Mouse (Mus musculus): ENCODE results near the gene Cd69. TPM values are rescaled to one million over a fixed set of nuclear protein-coding genes. Genes with fewer than 3 reads are reported as not detected.

Gene Cd69
- total RNA-seq, 2 experiments from 2014 or later = not detected

DNA sequence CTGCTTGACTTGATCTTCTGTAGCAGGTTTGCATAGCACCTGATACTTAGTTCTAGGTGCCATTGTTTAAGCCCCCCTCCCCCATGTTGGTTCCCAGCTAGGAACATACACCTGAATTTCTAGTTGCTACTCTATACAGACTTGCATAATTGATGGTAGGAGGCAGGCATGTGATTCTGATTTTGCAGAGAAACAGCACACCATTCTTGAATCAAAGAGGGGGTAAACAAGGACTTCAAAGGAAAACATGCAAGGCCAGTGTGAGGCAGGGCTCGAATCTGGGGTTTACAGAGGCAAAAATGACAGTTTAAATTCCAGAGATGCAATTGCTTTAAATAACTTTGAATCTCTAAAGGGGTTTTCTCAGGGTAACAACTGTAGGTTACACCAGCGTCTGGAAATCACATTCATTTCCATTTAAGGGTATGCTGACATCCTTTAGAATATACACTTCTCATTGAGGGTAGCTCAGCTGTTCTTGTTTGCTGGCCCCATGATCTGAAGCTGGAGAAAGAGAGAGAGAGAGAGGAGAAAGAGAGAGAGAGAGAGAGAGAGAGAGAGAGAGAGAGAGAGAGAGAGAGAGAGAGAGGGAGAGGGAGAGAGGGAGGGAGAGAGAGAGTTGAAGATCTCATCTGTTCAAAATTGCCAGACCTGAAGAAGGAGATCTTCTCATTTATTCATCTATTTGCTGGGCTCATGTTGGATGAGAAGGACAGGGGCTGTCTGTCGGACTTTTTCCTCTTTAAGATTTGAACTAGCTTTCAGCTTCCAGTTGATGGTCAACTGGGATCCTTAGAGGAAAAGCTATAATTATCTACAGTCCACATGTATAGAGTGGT, 46.1 kb downstream of the Cd69 start:
- no peak for DNase-seq (ENCODE audit: low spot score in 2 of 2)

DNA sequence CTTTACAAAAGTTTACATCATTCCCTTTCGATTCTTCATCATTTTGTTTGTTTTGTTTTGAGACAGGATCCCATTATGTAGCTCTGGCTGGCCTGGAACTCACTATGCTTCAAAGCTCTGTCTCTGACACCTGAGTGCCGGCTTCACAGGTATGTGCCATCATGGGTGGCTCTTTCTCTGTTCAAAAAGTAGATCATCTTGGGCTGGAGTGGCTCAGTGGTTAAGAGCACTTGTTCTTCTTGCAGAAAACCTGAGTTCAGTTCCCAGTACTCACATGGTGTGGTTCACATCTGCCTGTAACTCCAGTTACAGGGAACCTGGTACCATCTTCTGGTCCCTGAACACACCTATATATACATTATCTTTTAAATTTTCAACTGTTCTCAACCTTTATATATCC, 50.2 kb downstream of the Cd69 start:
- no peak for DNase-seq (ENCODE audit: low spot score in 2 of 2)

DNA sequence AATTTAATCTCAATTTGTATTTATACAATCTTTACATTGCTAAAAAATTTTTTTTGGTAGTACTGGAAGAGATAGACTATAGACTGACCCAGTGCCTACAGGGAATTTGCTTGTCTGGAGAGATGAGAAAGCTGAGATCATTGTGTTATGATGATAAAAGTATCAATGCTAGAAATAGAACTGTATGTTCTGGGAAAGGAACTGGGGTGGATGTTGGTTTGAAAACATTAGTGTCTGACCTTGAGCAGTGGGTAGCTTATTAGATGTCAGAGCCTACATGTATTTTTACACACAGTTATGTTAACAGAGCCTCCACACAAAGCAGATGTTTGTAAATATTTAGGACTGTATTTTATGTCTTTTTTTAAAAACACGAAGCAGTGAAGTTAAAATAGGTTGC, 51.1 kb downstream of the Cd69 start:
- no peak for DNase-seq (ENCODE audit: low spot score in 2 of 2)

DNA sequence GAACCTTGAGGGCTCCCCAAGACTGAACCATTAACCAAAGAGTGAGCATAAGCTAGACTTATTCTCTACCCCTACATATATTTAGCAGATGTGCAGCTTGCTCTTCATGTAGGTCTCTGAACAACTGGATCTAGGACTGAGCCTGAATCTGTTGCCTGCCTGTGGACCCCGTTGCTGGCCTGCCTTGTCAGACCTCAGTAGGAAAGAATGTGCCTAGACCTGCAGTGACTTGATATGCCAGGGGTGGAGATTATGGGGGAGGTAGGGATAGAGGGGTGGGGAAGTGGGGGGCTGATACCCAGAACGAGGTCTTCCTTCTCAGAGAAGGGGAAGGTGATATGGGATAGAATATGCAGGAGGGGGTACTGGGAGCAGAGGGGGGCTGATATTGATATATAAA, 51.6 kb downstream of the Cd69 start:
- DNase-seq (ENCODE audit: low spot score in 2 of 2) = no peak

DNA sequence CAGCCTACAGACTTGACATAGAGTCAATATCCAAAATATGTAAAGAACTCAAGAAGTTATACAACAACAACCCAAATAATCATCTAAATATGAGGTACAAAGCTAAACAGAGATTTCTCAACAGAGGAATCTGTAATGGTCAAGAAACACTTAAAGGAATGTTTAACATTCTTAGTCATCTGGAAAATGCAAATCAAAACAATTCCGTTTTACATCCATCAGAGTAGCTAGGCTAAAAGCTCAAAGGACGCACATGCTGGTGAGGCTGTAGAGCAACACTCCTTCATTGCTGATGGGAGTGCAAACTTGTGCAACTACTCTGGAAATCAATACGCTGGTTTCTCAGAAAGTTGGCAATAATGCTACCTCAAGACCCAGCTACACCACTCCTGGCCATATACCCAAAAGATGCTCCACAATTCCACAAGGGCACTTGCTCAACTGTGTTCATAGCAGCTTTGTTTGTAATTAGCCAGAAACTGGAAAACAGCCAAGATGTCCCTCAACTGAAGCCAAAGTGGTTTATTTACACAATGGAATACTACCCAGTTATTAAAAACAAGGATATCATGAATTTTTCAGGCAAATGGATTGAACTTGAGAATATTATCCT, 52.9 kb downstream of the Cd69 start:
- no peak for DNase-seq (ENCODE audit: low spot score in 2 of 2)

DNA sequence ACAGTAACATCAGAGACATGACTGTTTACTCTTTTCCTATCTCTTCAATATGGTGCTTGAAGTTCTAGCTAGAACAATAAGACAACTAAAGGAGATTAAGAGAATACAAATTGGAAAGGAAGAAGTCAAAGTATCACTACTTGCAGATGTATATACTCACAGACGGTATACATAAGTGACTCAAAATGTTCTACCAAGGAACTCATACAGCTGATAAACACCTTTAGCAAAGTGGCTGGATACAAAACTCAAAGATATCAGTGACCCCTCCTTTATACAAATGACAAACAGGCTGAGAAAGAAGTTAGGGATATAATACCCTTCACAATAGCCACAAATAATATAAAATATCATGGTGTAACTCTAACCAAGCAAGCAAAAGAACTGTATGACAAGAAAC, 54.2 kb downstream of the Cd69 start:
- DNase-seq (ENCODE audit: low spot score in 2 of 2) = no peak

DNA sequence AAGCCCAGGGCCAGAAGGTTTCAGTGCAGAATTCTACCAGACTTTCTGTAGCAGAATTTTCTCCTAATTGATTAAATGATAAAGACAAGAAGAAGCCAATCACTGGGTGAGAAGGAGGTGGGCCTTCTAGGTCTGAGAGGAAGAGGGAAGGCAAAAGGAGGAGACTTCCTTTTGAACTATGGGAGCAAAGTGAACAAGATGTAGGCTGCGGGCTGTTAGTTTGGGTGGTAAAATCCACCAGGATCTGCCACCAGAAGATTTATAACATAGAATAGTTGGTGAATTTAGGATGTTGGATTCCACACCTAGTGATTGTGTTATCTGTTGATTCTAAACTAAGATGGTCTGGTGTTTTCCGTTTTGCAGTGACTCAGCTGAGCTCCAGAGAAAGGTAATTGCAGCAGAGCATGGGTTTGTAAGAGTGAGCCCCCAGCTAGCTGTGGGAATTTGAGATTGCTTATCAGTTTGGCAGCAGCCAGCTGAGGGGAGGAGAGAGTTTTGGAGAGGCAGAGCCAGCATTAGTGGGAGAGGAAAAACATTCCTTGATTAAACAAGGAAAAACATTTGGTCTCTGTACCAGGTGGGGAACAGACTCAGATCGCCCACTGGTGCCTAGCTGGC, 55.2 kb downstream of the Cd69 start:
- no peak for DNase-seq (ENCODE audit: low spot score in 2 of 2)

DNA sequence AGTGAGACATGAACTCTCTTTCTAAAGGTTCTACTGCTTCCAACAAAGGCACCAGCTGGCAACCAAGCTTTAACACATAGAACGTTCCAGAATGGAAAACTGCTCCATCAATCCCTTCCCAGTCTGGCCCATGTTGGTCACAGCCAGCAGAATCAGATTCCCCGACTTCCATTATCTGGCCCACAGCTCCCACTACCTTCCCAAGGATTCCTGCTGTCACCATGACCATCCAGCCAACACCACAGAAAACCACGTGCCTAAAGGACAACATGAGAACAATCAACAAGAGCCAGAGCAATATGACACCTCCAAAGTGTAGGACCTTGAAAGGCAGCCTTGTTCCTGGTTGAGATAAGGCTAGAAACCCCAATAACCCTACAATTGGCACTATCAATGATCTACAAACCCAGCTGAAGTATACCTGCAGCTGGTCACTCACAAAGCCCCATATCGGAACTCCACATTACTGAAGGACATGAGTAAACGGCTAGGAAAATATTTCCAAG, 57.0 kb downstream of the Cd69 start:
- DNase-seq (ENCODE audit: low spot score in 2 of 2) = peak in 1 of 2 experiments; percentile 50

Other genes starting within 250 kb of the Cd69 start
- gene Klrb1f, start 229.5 kb downstream of the Cd69 start, total RNA-seq (2021) = not detected
- not detected for gene Clec2e, start 174.5 kb downstream of the Cd69 start, total RNA-seq (2021)
- 1 to 10 TPM; 6.9 to 7.6 TPM for gene Clec2d, start 94.8 kb downstream of the Cd69 start, total RNA-seq (2021)
- gene 4922502D21Rik, start 56.4 kb upstream of the Cd69 start, total RNA-seq (2021) = not detected
- not detected for gene Clec12a, start 67.3 kb upstream of the Cd69 start, total RNA-seq (2021)
- gene Clec12b, start 110.4 kb upstream of the Cd69 start, total RNA-seq (2021) = not detected
- gene Clec1b, start 121.9 kb upstream of the Cd69 start, total RNA-seq (2021) = under 1 TPM in 1 of 2 experiments, not detected in 1; 0.23 TPM
- not detected for gene Clec9a, start 133.4 kb upstream of the Cd69 start, total RNA-seq (2021)
- gene Clec1a, start 176.6 kb upstream of the Cd69 start, total RNA-seq (2021) = 1 to 10 TPM; 2.4 to 3.0 TPM
- gene Olr1, start 231.7 kb upstream of the Cd69 start, total RNA-seq (2021) = not detected
- not detected for gene Tmem52b, start 237.1 kb upstream of the Cd69 start, total RNA-seq (2021)